In genomic region chr2:4232761-4233322, GRCm38 (mm10) we compare ENCODE assay signal across 10 mouse cellular contexts.
DNase-seq lines count a peak whose midpoint lies in the region; ATAC-seq lines count a peak whose summit lies in the region.
"Had no signal": no experiment of that assay in that cellular context is flagged by ENCODE, and none has a peak within 500 bp of the region (broad histone marks: within the 10 kb centered on the region; RNA-seq: fewer than 3 reads in every experiment).

No protein-coding gene starts in this region.

- H3K4me1 ChIP-seq in neural tube, embryonic 11.5 days (ENCODE audit: control insufficient read depth, insufficient read depth, low read length): peaks cover 28% of the 10 kb centered on the region
- H3K4me1 ChIP-seq in limb, embryonic 13.5 days: peaks cover 19% of the 10 kb centered on the region
- H3K4me1 ChIP-seq: liver, embryonic 15.5 days had no signal

- H3K4me3 ChIP-seq in neural tube, embryonic 11.5 days (ENCODE audit: low read depth, low read length): no peak overlapping the region
- no peak overlapping the region for H3K4me3 ChIP-seq in limb, embryonic 13.5 days
- H3K4me3 ChIP-seq: liver, embryonic 15.5 days had no signal

- H3K9me3 ChIP-seq in neural tube, embryonic 11.5 days (ENCODE audit: control insufficient read depth, low read length): no peaks in the 10 kb centered on the region
- no peaks in the 10 kb centered on the region for H3K9me3 ChIP-seq in limb, embryonic 13.5 days
- H3K9me3 ChIP-seq: liver, embryonic 15.5 days had no signal

- peak overlapping the region; percentile 45 for H3K27ac ChIP-seq in neural tube, embryonic 11.5 days (ENCODE audit: low read depth, low read length)
- H3K27ac ChIP-seq in limb, embryonic 13.5 days: no peak overlapping the region
- H3K27ac ChIP-seq: liver, embryonic 15.5 days had no signal

- H3K9ac ChIP-seq in neural tube, embryonic 11.5 days (ENCODE audit: low read length): no peak overlapping the region
- H3K9ac ChIP-seq in limb, embryonic 13.5 days: peak overlapping the region; percentile 32; the same call in 1 of the 2 replicates
- H3K9ac ChIP-seq: liver, embryonic 15.5 days had no signal

- intact Hi-C loops in heart, postnatal 14 days (cut with DNase I): no loop called here

- WGBS in neural tube, embryonic 11.5 days: 31% methylated on average over 10 of the region's 10 CpGs
- 50% methylated on average over 10 of the region's 10 CpGs for WGBS in limb, embryonic 13.5 days

- no peaks in the 10 kb centered on the region for H3K36me3 ChIP-seq in neural tube, embryonic 11.5 days (ENCODE audit: control insufficient read depth, insufficient read depth, low read length)
- H3K36me3 ChIP-seq in limb, embryonic 13.5 days: no peaks in the 10 kb centered on the region
- H3K36me3 ChIP-seq: liver, embryonic 15.5 days had no signal

- no peaks in the 10 kb centered on the region for H3K27me3 ChIP-seq in neural tube, embryonic 11.5 days (ENCODE audit: control insufficient read depth, insufficient read depth, low read length)
- H3K27me3 ChIP-seq in limb, embryonic 13.5 days: no peaks in the 10 kb centered on the region
- H3K27me3 ChIP-seq: liver, embryonic 15.5 days had no signal

- peak overlapping the region; percentile 17; the same call in 1 of the 2 replicates for H3K4me2 ChIP-seq in neural tube, embryonic 11.5 days (ENCODE audit: low read depth)
- H3K4me2 ChIP-seq in limb, embryonic 13.5 days (replicated peaks): no peak overlapping the region
- H3K4me2 ChIP-seq: liver, embryonic 15.5 days had no signal

- DNase-seq in heart, adult 11 months: peak; percentile 86
- no peak for DNase-seq in heart, postnatal 14 days
- DNase-seq in neural tube, embryonic 11.5 days (ENCODE audit: low spot score): peak; percentile 50
- DNase-seq in neural tube, embryonic 10.5 days (ENCODE audit: extremely low spot score, low spot score): no peak
- no peak for DNase-seq in T-cell, adult 2 months (ENCODE audit: low spot score)
- no peak for DNase-seq in frontal cortex, postnatal 10 days (ENCODE audit: low spot score in 2 of 2)

- peak; percentile 58 for ATAC-seq in neural tube, embryonic 11.5 days (ENCODE audit: insufficient read depth, low FRiP score, low TSS enrichment)
- no peak for ATAC-seq in limb, embryonic 13.5 days (ENCODE audit: low FRiP score, low read depth)
- ATAC-seq in cerebellum, adult (ENCODE audit: insufficient number of reproducible peaks, low FRiP score, low TSS enrichment): no peak
- ATAC-seq: activated CD4-positive, CD25-positive, alpha-beta regulatory T cell, adult 4 months had no signal

Comparison
In these comparisons a context has a peak if more than half of its experiments do, and no peak if none do; other contexts are left out.
1. DNase-seq: peak in heart, adult 11 months (single experiment) and neural tube, embryonic 11.5 days (single experiment); none in heart, postnatal 14 days (0 of 2), neural tube, embryonic 10.5 days (single experiment), T-cell, adult 2 months (single experiment) and frontal cortex, postnatal 10 days (0 of 2).